Mouse (Mus musculus) forebrain, embryonic 14.5 days (tissue): ENCODE data around the gene Sumo3. TPM values are rescaled to one million over a fixed set of nuclear protein-coding genes. Genes with fewer than 3 reads are reported as not detected.
A peak's percentile ranks its signal among the peaks of the same experiment; 100 is the strongest.

Source experiments
- ATAC-seq: fragments of 200-750 bp; cut with Nextera tagmentation; 2 replicates; pipeline ENCODE4 v1.8.0; 2017; ENCODE audit warnings: mild to moderate bottlenecking, moderate library complexity
- DNase-seq: peaks from one replicate; pipeline ENCODE4 v3.0.0-alpha.2; 2015; ENCODE audit warnings: low spot score
- H3K27ac ChIP-seq: fragments of 300-500 bp; sonication (generic); 2 replicates; pipeline ENCODE4 v1.5.1; 2014; ENCODE audit warnings: low read depth, mild to moderate bottlenecking, control low read depth, low read length, moderate library complexity
- H3K27me3 ChIP-seq: fragments of 300-500 bp; sonication (generic); replicated peaks from 2 replicates; pipeline ENCODE4 v1.6.1; 2014; ENCODE audit warnings: low read length, control low read depth, mixed read lengths; ENCODE audit not compliant: control insufficient read depth, insufficient read depth
- H3K36me3 ChIP-seq: fragments of 300-500 bp; sonication (generic); 2 replicates; pipeline ENCODE4 v1.6.1; 2014; ENCODE audit warnings: low read length, control low read depth; ENCODE audit not compliant: control insufficient read depth, insufficient read depth
- H3K4me1 ChIP-seq: fragments of 300-500 bp; sonication (generic); 2 replicates; pipeline ENCODE4 v1.6.1; 2014; ENCODE audit warnings: antibody characterized with exemption, low read length, control low read depth; ENCODE audit not compliant: control insufficient read depth, insufficient read depth
- H3K4me2 ChIP-seq: fragments of 300-500 bp; sonication (generic); 2 replicates; pipeline ENCODE4 v1.6.1; 2014; ENCODE audit warnings: mild to moderate bottlenecking, control low read depth, low read length
- H3K4me3 ChIP-seq: fragments of 300-500 bp; sonication (generic); 2 replicates; pipeline ENCODE4 v1.5.1; 2014; ENCODE audit warnings: low read depth, low read length, control low read depth
- H3K9ac ChIP-seq: fragments of 300-500 bp; sonication (generic); 2 replicates; pipeline ENCODE4 v1.6.1; 2014; ENCODE audit warnings: mild to moderate bottlenecking, low read length, control low read depth, moderate library complexity
- H3K9me3 ChIP-seq: fragments of 300-500 bp; sonication (generic); replicated peaks from 2 replicates; pipeline ENCODE4 v1.6.1; 2016; ENCODE audit warnings: low read length, control low read depth, mixed read lengths; ENCODE audit not compliant: control insufficient read depth
- WGBS: fragments of 180-500 bp; shearing (Covaris S2); extraction: QIAGEN DNeasy Blood & Tissue Kit; methylation state at CpG from one replicate; pipeline ENCODE4 v1.1.7; 2014; 5-methylcytosine and 5-hydroxymethylcytosine counted together
- polyA plus RNA-seq: library from polyadenylated mRNA; unstranded; fragments of >200 nt; fragmentation: Nextera tagmentation; extraction: Ambion mirVana; gene quantifications from 2 replicates; pipeline ENCODE4 v1.2.1, GENCODE M21; 2014

Gene Sumo3
- polyA plus RNA-seq, 1 experiment from 2014 or later, result 308 TPM

DNA sequence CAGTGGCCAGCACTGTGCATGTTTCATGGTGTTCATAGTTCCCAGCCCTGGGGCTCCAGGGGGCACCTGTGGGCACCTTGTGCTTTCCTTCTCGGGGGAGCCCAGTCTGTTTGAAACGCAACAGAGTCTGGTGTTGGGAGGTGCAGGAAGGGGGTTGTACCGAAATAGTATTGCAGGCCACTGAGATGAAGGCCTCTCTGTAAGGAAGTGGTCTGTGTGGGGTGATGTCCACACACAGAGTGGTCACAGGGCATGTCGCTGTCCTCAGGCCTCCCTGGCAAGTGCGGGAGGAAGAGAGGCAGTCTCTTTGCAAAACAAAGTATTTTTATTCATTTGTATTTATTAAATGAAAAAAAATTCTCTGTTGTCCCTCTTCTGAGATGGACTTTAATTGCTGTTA lies 39.7 kb downstream of the Sumo3 start:
- H3K27ac ChIP-seq, result no peak overlapping the region
- H3K9me3 ChIP-seq, result no peaks in the 10 kb centered on the region
- H3K4me2 ChIP-seq, result no peak overlapping the region
- H3K4me1 ChIP-seq, result no peaks in the 10 kb centered on the region
- H3K9ac ChIP-seq, result no peak overlapping the region
- peaks cover 63% of the 10 kb centered on the region for H3K36me3 ChIP-seq
- 97% methylated on average over 5 of the region's 5 CpGs for WGBS
- H3K4me3 ChIP-seq, result no peak overlapping the region
- no peaks in the 10 kb centered on the region for H3K27me3 ChIP-seq
- DNase-seq (no peak), ATAC-seq (no peak)

GRCm38 (mm10) chr10:77647461-77647860 lies 41.6 kb downstream of the Sumo3 start:
- DNase-seq (peak; percentile 22), ATAC-seq (peak; percentile 33; the same call in 1 of the 2 replicates)
- no peak overlapping the region for H3K27ac ChIP-seq
- no peaks in the 10 kb centered on the region for H3K4me1 ChIP-seq
- no peak overlapping the region for H3K9ac ChIP-seq
- no peak overlapping the region for H3K4me2 ChIP-seq
- H3K27me3 ChIP-seq, result no peaks in the 10 kb centered on the region
- 74% methylated on average over 1 of the region's 1 CpGs for WGBS
- H3K9me3 ChIP-seq, result no peaks in the 10 kb centered on the region
- H3K36me3 ChIP-seq, result peaks cover 44% of the 10 kb centered on the region
- no peak overlapping the region for H3K4me3 ChIP-seq

GRCm38 (mm10) chr10:77647901-77648300 lies 42.0 kb downstream of the Sumo3 start:
- H3K4me2 ChIP-seq, result no peak overlapping the region
- H3K9ac ChIP-seq, result no peak overlapping the region
- no peaks in the 10 kb centered on the region for H3K27me3 ChIP-seq
- H3K4me1 ChIP-seq, result no peaks in the 10 kb centered on the region
- no peak overlapping the region for H3K27ac ChIP-seq
- 84% methylated on average over 8 of the region's 8 CpGs for WGBS
- peaks cover 40% of the 10 kb centered on the region for H3K36me3 ChIP-seq
- ATAC-seq, result no peak
- DNase-seq, result no peak
- no peak overlapping the region for H3K4me3 ChIP-seq
- no peaks in the 10 kb centered on the region for H3K9me3 ChIP-seq

DNA sequence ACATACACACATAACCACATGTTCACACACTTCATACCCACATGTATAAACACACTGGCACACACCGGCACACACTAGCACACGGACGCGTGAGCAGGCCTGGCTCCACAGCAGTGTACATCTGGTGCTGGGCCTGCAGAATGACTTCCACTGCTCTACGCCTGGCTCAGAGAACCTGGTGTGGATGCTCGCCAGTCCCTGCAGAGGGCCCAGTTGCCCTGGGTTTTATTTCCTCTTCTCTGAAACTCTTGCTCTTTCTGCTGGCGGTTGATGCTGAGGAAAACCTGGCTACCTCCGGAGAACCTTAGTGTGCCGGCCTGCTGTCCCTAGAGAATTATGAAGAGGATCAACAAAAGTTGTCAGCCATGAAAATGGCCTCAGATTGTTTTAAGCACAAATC lies 46.1 kb downstream of the Sumo3 start:
- Histone ChIP-seq H3K9me3 (no peaks in the 10 kb centered on the region), H3K4me1 (no peaks in the 10 kb centered on the region), H3K4me2 (no peak overlapping the region), H3K9ac (no peak overlapping the region), H3K27me3 (no peaks in the 10 kb centered on the region), H3K36me3 (no peaks in the 10 kb centered on the region), H3K27ac (no peak overlapping the region), H3K4me3 (no peak overlapping the region)
- no peak for ATAC-seq
- 88% methylated on average over 9 of the region's 9 CpGs for WGBS
- DNase-seq, result no peak

DNA sequence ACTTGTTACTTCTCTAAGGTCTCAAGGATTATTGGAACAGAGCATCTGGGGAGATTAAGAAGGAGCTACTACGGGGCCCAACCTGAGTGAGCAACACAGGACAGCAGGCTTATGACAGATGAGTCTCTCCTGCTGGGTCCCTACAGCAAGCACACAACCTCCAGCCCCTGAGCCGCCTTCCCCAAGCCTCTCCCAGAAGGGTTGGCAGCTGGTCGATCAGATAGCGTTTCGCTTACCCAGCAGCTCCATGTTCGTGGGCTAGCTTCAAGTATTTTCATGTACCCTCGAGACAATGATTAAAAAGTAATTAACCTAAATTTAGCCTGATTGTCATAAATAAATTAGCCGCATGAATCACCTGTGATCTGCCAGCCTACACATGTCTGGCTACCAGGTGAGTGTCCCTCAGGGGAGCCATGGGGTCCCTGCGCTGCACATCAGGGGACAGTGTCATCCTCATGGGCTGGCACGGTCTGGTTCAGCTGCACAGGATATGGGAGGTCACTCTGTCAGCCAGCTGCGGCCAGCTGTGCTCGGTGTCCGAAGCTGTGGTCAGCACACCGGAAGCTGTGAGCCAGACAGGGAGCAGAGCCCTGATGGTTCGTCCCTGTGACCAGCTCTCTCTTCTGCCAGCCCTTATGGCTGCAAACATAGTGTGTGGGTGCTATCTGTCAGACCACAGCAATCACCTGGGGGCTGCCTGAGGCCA lies 52.5 kb downstream of the Sumo3 start:
- WGBS, result 84% methylated on average over 15 of the region's 15 CpGs
- Histone ChIP-seq H3K4me3 (no peak overlapping the region), H3K9ac (no peak overlapping the region), H3K27ac (no peak overlapping the region), H3K4me2 (no peak overlapping the region), H3K27me3 (no peaks in the 10 kb centered on the region), H3K4me1 (no peaks in the 10 kb centered on the region), H3K36me3 (no peaks in the 10 kb centered on the region), H3K9me3 (no peaks in the 10 kb centered on the region)
- ATAC-seq (no peak), DNase-seq (no peak)

DNA sequence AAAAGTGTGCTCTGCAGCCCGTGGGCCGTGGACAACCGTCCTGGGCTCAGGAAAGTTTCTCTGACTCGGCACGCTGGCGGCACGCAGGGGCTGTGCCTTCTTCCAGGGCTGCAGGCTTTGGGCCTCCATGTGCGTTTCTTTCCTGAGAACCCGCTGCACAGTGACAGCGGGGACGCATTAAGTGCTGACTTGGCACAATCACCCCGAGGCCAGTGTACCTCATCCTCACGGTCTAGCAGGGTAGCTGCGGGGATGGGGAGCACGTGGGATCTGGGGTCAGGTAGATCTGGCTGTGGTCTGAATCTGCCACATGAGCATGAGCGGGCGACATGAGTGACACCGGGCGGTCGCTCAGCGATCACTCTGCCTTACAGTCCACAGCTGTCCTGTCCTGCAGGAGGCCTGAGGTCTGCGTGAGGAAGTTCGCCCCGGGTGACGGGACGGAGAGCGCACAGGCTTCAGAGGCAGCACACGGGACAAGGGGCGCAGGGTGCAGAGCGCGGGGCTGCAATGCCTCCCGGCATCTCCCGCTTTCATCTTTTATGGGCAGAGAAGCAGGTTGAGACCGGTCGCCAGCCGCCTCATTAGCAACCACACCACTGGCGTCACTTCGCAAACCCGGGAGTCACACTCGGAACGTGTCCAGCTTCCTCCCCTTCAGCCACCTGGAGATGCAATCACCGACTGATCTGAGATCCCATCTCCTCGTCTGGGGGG lies 58.2 kb downstream of the Sumo3 start:
- 61% methylated on average over 43 of the region's 43 CpGs for WGBS
- ATAC-seq (no peak), DNase-seq (no peak)
- H3K27me3 ChIP-seq, result no peaks in the 10 kb centered on the region
- H3K4me1 ChIP-seq, result no peaks in the 10 kb centered on the region
- H3K36me3 ChIP-seq, result no peaks in the 10 kb centered on the region
- no peak overlapping the region for H3K9ac ChIP-seq
- H3K4me2 ChIP-seq, result no peak overlapping the region
- no peak overlapping the region for H3K27ac ChIP-seq
- no peak overlapping the region for H3K4me3 ChIP-seq
- H3K9me3 ChIP-seq, result no peaks in the 10 kb centered on the region

- Histone ChIP-seq H3K9ac (no peak overlapping the region), H3K4me1 (no peaks in the 10 kb centered on the region), H3K9me3 (no peaks in the 10 kb centered on the region), H3K27ac (no peak overlapping the region), H3K27me3 (no peaks in the 10 kb centered on the region), H3K36me3 (no peaks in the 10 kb centered on the region), H3K4me2 (no peak overlapping the region), H3K4me3 (no peak overlapping the region)
- ATAC-seq (no peak), DNase-seq (no peak)
- 79% methylated on average over 8 of the region's 8 CpGs for WGBS
Measured at GRCm38 (mm10) chr10:77666342-77666741, 60.4 kb downstream of the Sumo3 start.

DNA sequence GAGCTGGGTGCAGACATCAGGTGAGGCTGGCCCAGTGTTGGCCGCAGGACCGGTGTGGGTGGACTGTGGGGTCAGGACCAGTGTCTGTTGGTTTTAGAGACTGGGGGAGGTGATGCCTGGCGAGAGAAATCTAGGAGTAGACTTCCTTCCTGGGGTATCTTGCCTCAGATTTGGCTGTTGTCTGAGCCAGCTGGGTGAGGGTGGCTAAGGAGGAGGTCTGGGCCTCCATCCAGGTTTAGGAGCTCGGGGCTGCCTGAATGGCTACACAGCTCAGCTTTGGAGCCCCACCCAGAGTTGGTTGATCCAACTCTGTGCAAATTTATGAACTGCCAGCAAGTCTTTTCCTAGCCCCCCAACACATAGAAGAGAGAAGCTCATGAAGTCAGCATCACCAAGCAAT lies 61.5 kb downstream of the Sumo3 start:
- DNase-seq, result no peak
- WGBS, result 82% methylated on average over 4 of the region's 4 CpGs

More for the DNA sequence above, 61.5 kb downstream of the Sumo3 start:
- H3K36me3 ChIP-seq, result no peaks in the 10 kb centered on the region
- H3K27me3 ChIP-seq, result no peaks in the 10 kb centered on the region
- no peak overlapping the region for H3K4me3 ChIP-seq
- ATAC-seq, result no peak
- H3K4me1 ChIP-seq, result no peaks in the 10 kb centered on the region
- no peak overlapping the region for H3K9ac ChIP-seq
- H3K4me2 ChIP-seq, result no peak overlapping the region
- H3K9me3 ChIP-seq, result no peaks in the 10 kb centered on the region
- H3K27ac ChIP-seq, result no peak overlapping the region
